Mouse (Mus musculus) heart, postnatal 0 days (tissue): ENCODE results near the gene Trim50. TPM values are rescaled to one million over a fixed set of nuclear protein-coding genes. Genes with fewer than 3 reads are reported as not detected.

Experiments
- ATAC-seq: fragments of 200-750 bp; cut with Nextera tagmentation; 2 replicates; pipeline ENCODE4 v1.8.0; 2017; ENCODE audit warnings: low read depth, moderate number of reproducible peaks, moderate library complexity; ENCODE audit not compliant: insufficient read depth
- DNase-seq: peaks from one replicate; pipeline ENCODE4 v3.0.0-alpha.2; 2016; ENCODE audit warnings: low spot score
- H3K27ac ChIP-seq: fragments of 300-500 bp; sonication (generic); 2 replicates; pipeline ENCODE4 v1.5.1; 2014; ENCODE audit warnings: low read depth, mild to moderate bottlenecking
- H3K27me3 ChIP-seq: fragments of 300-500 bp; sonication (generic); 2 replicates; pipeline ENCODE4 v1.6.1; 2014; ENCODE audit warnings: low read length, mixed read lengths; ENCODE audit not compliant: control insufficient read depth, insufficient read depth
- H3K36me3 ChIP-seq: fragments of 300-500 bp; sonication (generic); replicated peaks from 2 replicates; pipeline ENCODE4 v1.6.1; 2014; ENCODE audit warnings: low read length, mixed read lengths; ENCODE audit not compliant: control insufficient read depth, insufficient read depth
- H3K4me1 ChIP-seq: fragments of 300-500 bp; sonication (generic); 2 replicates; pipeline ENCODE4 v1.6.1; 2014; ENCODE audit warnings: antibody characterized with exemption; ENCODE audit not compliant: control insufficient read depth, insufficient read depth
- H3K4me2 ChIP-seq: fragments of 300-500 bp; sonication (generic); 2 replicates; pipeline ENCODE4 v1.6.1; 2014; ENCODE audit warnings: low read depth, mild to moderate bottlenecking, low read length, moderate library complexity
- H3K4me3 ChIP-seq: fragments of 300-500 bp; sonication (generic); 2 replicates; pipeline ENCODE4 v1.5.1; 2014; ENCODE audit warnings: low read depth, low read length
- H3K9ac ChIP-seq: fragments of 300-500 bp; sonication (generic); replicated peaks from 2 replicates; pipeline ENCODE4 v1.6.1; 2014; ENCODE audit warnings: low read depth, low read length, mixed read lengths
- H3K9me3 ChIP-seq: fragments of 300-500 bp; sonication (generic); replicated peaks from 2 replicates; pipeline ENCODE4 v1.6.1; 2016; ENCODE audit warnings: low read length; ENCODE audit not compliant: control insufficient read depth
- CTCF ChIP-seq: IDR thresholded peaks from 2 replicates; pipeline ENCODE4 v1.5.1; 2016; ENCODE audit warnings: antibody characterized with exemption, control low read depth, low read depth
- EP300 ChIP-seq: IDR thresholded peaks from 2 replicates; pipeline ENCODE4 v1.6.1; 2016; ENCODE audit warnings: antibody characterized with exemption, low read depth
- WGBS: fragments of 180-500 bp; shearing (Covaris S2); extraction: QIAGEN DNeasy Blood & Tissue Kit; methylation state at CpG from one replicate; pipeline ENCODE4 v1.1.7; 2014; 5-methylcytosine and 5-hydroxymethylcytosine counted together
- polyA plus RNA-seq: library from polyadenylated mRNA; unstranded; fragments of >200 nt; fragmentation: Nextera tagmentation; extraction: Ambion mirVana; gene quantifications from 2 replicates; pipeline ENCODE4 v1.2.1, GENCODE M21; 2015
- total RNA-seq: library from RNA; depleted of rRNA; stranded (reverse); fragments of >200 nt; gene quantifications from 2 replicates; pipeline ENCODE4 v1.2.3, GENCODE M21; 2014; ENCODE audit warnings: low replicate concordance

Trim50 gene
- total and polyA plus RNA-seq, 2 experiments from 2014 or later: not detected

GRCm38 (mm10) chr5:135347511-135348011 lies 5.5 kb upstream of the Trim50 start:
- WGBS: 62% methylated on average over 4 of the region's 4 CpGs
- no peak overlapping the region for H3K27ac ChIP-seq
- DNase-seq (no peak), ATAC-seq (no peak)
- no peaks in the 10 kb centered on the region for H3K4me1 ChIP-seq
- no peaks in the 10 kb centered on the region for H3K9me3 ChIP-seq
- no peak overlapping the region for H3K4me2 ChIP-seq
- no peaks in the 10 kb centered on the region for H3K36me3 ChIP-seq
- TF ChIP-seq EP300 (no peak), CTCF (no peak)
- 0 out of 2 replicates have a peak, but pooled peaks cover 5% of the 10 kb centered on the region for H3K27me3 ChIP-seq
- no peak overlapping the region for H3K4me3 ChIP-seq
- H3K9ac ChIP-seq: no peak overlapping the region

- peaks cover 17% of the 10 kb centered on the region for H3K27me3 ChIP-seq
- no peak within 1 kb of the TSS for H3K4me3 ChIP-seq
- no peaks in the 10 kb centered on the region for H3K4me1 ChIP-seq
- no peaks in the 10 kb centered on the region for H3K9me3 ChIP-seq
- H3K4me2 ChIP-seq: no peak within 1 kb of the TSS
- ATAC-seq (no peak), DNase-seq (no peak)
- no peaks in the 10 kb centered on the region for H3K36me3 ChIP-seq
- WGBS: 90% methylated on average over 35 of the region's 35 CpGs
- no peak within 1 kb of the TSS for H3K9ac ChIP-seq
- no peak within 1 kb of the TSS for H3K27ac ChIP-seq
- no peak for TF ChIP-seq CTCF
- TF ChIP-seq EP300: no peak
These were observed 3.2 kb upstream of the Trim50 start, which contains the start of gene Fkbp6 for GRCm38 (mm10) chr5:135349862-135350261. Gene Fkbp6 (minus strand): TSS chr5:135350044.

- H3K27me3 ChIP-seq: peaks cover 17% of the 10 kb centered on the region
- TF ChIP-seq CTCF (no peak), EP300 (no peak)
- H3K4me1 ChIP-seq: no peaks in the 10 kb centered on the region
- H3K36me3 ChIP-seq: no peaks in the 10 kb centered on the region
- no peak overlapping the region for H3K4me3 ChIP-seq
- 83% methylated on average over 13 of the region's 13 CpGs for WGBS
- DNase-seq: no peak
- no peak overlapping the region for H3K27ac ChIP-seq
- H3K9ac ChIP-seq: no peak overlapping the region
- ATAC-seq: no peak
- H3K4me2 ChIP-seq: no peak overlapping the region
- no peaks in the 10 kb centered on the region for H3K9me3 ChIP-seq
These were observed 1.5 kb upstream of the Trim50 start for GRCm38 (mm10) chr5:135351606-135352005.

DNA sequence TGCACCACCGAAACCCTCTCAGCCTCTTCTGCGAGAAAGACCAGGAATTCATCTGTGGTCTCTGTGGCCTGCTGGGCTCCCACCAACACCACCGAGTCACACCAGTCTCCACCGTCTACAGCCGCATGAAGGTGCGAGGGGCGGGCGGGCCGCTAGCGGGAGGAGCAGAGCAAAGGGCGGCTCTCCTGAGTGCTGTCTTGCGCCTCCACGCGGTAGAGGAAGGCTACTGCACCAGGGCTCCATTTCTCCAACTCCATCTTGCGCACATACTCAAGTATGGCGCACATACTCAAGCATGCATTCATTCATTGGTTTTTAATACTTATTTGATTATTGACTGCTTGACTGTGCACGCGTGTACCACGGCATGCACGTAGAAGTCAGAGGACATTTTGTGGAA lies 469 bp downstream of the Trim50 start:
- Histone ChIP-seq H3K36me3 (no peaks in the 10 kb centered on the region), H3K27me3 (peaks cover 12% of the 10 kb centered on the region), H3K9ac (no peak overlapping the region), H3K27ac (no peak overlapping the region), H3K9me3 (no peaks in the 10 kb centered on the region), H3K4me1 (no peaks in the 10 kb centered on the region), H3K4me2 (no peak overlapping the region), H3K4me3 (no peak overlapping the region)
- ATAC-seq: no peak
- DNase-seq: no peak
- TF ChIP-seq EP300 (no peak), CTCF (peak; percentile 16; the same call in 1 of the 2 replicates)
- WGBS: 16% methylated on average over 20 of the region's 20 CpGs

DNA sequence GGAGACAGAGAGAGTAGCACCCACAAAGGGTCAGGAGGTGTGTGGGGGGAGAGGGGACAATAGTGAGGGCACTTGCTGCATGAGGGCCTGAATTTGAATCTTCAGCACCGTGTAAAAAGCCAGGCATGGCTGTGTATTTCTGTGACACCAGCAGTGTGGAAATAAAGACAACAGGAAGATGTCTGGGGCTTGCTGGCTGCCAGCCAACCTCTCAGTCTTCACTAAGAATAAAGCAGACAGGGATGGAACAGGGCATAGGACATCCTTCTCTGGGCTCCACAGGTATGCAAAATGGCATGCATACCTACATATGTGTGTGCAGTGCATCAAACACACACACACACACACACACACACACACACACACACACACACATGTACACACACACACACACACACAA lies 3.0 kb downstream of the Trim50 start:
- Histone ChIP-seq H3K4me2 (no peak overlapping the region), H3K9ac (no peak overlapping the region), H3K4me1 (peaks cover 6% of the 10 kb centered on the region; the same call in 1 of the 2 replicates), H3K9me3 (no peaks in the 10 kb centered on the region), H3K27me3 (peaks cover 12% of the 10 kb centered on the region), H3K4me3 (no peak overlapping the region), H3K27ac (no peak overlapping the region), H3K36me3 (no peaks in the 10 kb centered on the region)
- no peak for DNase-seq
- no peak for ATAC-seq
- 31% methylated on average over 1 of the region's 1 CpGs for WGBS
- TF ChIP-seq EP300: no peak
- TF ChIP-seq CTCF: no peak

GRCm38 (mm10) chr5:135357556-135357955 lies 4.5 kb downstream of the Trim50 start:
- Histone ChIP-seq H3K4me3 (no peak overlapping the region), H3K9me3 (no peaks in the 10 kb centered on the region), H3K36me3 (no peaks in the 10 kb centered on the region), H3K4me1 (peaks cover 6% of the 10 kb centered on the region; the same call in 1 of the 2 replicates), H3K4me2 (no peak overlapping the region), H3K27ac (no peak overlapping the region), H3K27me3 (peaks cover 12% of the 10 kb centered on the region), H3K9ac (no peak overlapping the region)
- TF ChIP-seq CTCF: no peak
- no peak for TF ChIP-seq EP300
- DNase-seq: no peak
- WGBS: 77% methylated on average over 2 of the region's 2 CpGs
- ATAC-seq: no peak
